Mouse (Mus musculus) urinary bladder, postnatal 4 days (tissue): ENCODE results near the gene Kalrn.

Experiments used
- DNase-seq, 2 experiments: peaks; one replicate each; pipeline ENCODE4 v3.0.0; 2021 to 2022; ENCODE audit warnings: low spot score in 2 of 2

Kalrn gene

GRCm38 (mm10) chr16:34573151-34573802 lies at the start of gene Kalrn:
Gene Kalrn (minus strand): TSS chr16:34573532.
- DNase-seq = peak; percentile 88 to 93

- no peak for DNase-seq
Measured at GRCm38 (mm10) chr16:34614021-34614420, 40.7 kb upstream of the Kalrn start.

- DNase-seq = no peak
Measured at GRCm38 (mm10) chr16:34610137-34610536, 36.8 kb upstream of the Kalrn start.

GRCm38 (mm10) chr16:34605679-34606078 lies 32.3 kb upstream of the Kalrn start:
- DNase-seq = no peak

GRCm38 (mm10) chr16:34603854-34604253 lies 30.5 kb upstream of the Kalrn start:
- no peak for DNase-seq

- no peak for DNase-seq
Measured at GRCm38 (mm10) chr16:34603076-34603475, 29.7 kb upstream of the Kalrn start.

- no peak for DNase-seq
Measured at GRCm38 (mm10) chr16:34601954-34602353, 28.6 kb upstream of the Kalrn start.

- no peak for DNase-seq
Measured at GRCm38 (mm10) chr16:34595294-34595693, 22.0 kb upstream of the Kalrn start.

- no peak for DNase-seq
Measured at GRCm38 (mm10) chr16:34594597-34595262, 21.4 kb upstream of the Kalrn start.

- no peak for DNase-seq
Measured at GRCm38 (mm10) chr16:34592696-34593095, 19.4 kb upstream of the Kalrn start.

- DNase-seq = no peak
Measured at GRCm38 (mm10) chr16:34591934-34592333, 18.6 kb upstream of the Kalrn start.

GRCm38 (mm10) chr16:34579671-34580326 lies 6.5 kb upstream of the Kalrn start:
- DNase-seq = no peak

GRCm38 (mm10) chr16:34573856-34574491 lies 642 bp upstream of the Kalrn start:
- peak in 1 of 2 experiments; percentile 35 for DNase-seq

- DNase-seq = no peak
Measured at GRCm38 (mm10) chr16:34572406-34573150, 754 bp downstream of the Kalrn start.

- DNase-seq = no peak
Measured at GRCm38 (mm10) chr16:34571931-34572405, 1.4 kb downstream of the Kalrn start.

- no peak for DNase-seq
Measured at GRCm38 (mm10) chr16:34569897-34570296, 3.4 kb downstream of the Kalrn start.

GRCm38 (mm10) chr16:34568831-34569230 lies 4.5 kb downstream of the Kalrn start:
- no peak for DNase-seq

GRCm38 (mm10) chr16:34563593-34564280 lies 9.6 kb downstream of the Kalrn start:
- no peak for DNase-seq

GRCm38 (mm10) chr16:34561734-34562135 lies 11.6 kb downstream of the Kalrn start:
- no peak for DNase-seq

- DNase-seq = no peak
Measured at GRCm38 (mm10) chr16:34560814-34561213, 12.5 kb downstream of the Kalrn start.

GRCm38 (mm10) chr16:34560411-34560810 lies 12.9 kb downstream of the Kalrn start:
- DNase-seq = no peak
